Mouse (Mus musculus) thymus, postnatal 14 days (tissue): ENCODE measurements around the gene Sgta.
A peak's percentile ranks its signal among the peaks of the same experiment; 100 is the strongest.
"Not testable (repeated sequence)": the region's sequence is repeated elsewhere in the genome, so short reads cannot be mapped to it uniquely, and the experiment has no call there.

Experiments
- DNase-seq: peaks from one replicate; pipeline ENCODE4 v3.0.0; 2021

Gene Sgta

DNA sequence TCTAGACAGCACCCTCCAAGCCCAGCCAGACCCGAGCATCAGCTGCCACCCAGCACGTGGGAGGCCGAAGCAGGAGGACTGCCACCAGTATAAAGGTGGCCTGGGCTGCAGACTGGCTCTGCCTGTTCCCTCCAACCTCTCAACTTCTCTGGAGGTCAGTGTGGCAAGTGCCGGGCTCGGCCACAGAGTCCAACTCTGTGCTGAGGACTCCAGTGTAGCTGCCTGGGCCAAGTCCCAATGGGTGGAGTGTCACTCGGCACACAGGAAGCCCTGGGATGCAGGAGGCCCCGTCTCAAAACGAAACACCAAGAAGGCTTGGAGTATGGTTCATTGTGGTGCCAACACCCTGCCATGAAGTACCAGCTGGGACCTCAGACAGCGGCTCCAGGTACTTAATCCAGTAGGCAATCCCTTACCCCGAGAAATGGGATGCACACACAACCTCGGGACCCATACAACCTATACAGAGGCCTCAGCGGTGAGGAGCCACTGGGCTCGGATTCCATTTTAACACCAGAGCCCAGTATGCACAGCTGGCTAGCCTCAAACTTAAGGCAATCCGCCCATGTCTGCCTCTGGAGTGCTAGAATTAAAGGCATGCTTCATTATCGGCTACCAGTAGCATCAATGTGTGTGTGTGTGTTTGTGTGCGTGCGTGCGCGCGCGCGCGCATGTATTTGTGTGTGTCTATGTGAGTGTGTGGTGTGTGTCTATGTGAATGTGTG lies 2.4 kb downstream of the Sgta start:
- DNase-seq, result no peak

GRCm38 (mm10) chr10:81055802-81056340 lies 4.1 kb downstream of the Sgta start:
- DNase-seq, result not testable (repeated sequence)

DNA sequence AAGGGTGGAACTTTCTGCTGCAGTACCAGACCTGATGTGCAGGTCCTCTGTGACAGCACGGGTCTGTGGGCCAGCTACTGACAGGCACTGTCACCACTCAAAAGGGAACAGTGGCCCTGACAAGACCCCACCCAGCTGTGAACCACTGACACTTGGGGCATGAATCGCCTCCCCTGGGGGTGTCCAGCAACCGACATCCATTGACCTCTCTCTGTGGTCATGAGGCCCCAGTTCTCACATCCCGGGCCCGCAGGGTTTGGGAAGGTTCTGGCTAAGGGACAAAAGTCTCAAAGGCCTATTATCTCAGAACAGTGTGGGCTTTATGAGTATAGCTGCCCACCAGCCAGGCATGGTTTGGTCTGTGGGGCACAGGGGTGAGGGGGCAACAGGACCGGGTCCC lies 4.8 kb downstream of the Sgta start:
- no peak for DNase-seq

GRCm38 (mm10) chr10:81052577-81052976 lies 7.4 kb downstream of the Sgta start:
- no peak for DNase-seq

DNA sequence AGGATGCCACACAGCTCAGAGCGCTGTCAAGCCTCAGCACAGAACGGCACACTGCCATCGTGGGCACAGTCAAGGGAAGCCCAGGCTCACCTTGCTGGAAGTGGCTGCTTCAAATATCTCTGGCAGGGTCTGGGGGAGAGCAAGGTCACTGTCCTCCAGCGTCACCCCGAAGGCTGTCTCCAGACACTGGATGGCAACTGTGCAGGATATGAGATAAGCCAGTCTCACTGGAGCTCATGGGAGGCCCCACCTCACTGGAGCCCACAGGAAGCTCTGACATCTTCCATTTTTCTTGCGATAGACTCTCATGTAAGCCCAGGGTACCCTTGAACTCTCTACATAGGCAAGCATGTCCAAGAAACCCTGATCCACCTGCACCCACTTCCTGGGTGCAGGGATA lies 8.8 kb downstream of the Sgta start:
- DNase-seq, result no peak

GRCm38 (mm10) chr10:81050645-81051044 lies 9.3 kb downstream of the Sgta start:
- DNase-seq, result peak; percentile 53

- DNase-seq, result not testable (repeated sequence)
Observed at GRCm38 (mm10) chr10:81045246-81045645, 14.7 kb downstream of the Sgta start.

- peak; percentile 77 for DNase-seq
Observed at GRCm38 (mm10) chr10:81041458-81042175, 18.4 kb downstream of the Sgta start.

DNA sequence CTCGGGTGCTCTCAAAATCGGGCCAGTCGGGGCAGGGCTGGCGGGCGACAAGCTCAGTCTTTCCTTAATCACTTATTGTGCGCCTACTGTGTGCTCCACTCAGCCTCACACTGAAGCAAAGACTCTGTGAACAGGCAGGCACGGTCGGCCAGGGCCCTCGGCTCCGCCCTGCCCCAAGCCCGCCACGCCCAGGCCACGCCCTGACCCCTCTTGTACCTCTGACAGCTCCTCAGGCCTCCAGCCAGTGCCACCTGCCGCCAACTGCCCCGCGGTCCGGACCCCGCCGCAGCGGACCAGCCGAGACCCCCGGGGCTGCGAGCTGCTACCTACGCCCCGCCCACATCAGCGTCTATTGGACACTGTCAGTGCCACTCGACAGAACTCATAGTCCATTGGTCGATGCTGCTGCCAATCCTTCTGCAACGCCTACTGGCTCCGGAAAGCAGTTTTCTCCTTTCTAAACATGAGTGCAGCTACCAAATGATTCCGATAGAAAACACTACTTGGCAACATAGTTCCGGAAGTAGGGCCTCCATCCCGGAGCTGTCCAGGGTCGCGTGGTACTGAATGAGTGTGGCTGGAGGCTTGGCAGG lies 22.9 kb downstream of the Sgta start, which contains the start of gene Slc39a3:
Gene Slc39a3, minus strand, starts transcription at position 439 of the 593 bp plus-strand sequence.
- DNase-seq, result peak; percentile 99

DNA sequence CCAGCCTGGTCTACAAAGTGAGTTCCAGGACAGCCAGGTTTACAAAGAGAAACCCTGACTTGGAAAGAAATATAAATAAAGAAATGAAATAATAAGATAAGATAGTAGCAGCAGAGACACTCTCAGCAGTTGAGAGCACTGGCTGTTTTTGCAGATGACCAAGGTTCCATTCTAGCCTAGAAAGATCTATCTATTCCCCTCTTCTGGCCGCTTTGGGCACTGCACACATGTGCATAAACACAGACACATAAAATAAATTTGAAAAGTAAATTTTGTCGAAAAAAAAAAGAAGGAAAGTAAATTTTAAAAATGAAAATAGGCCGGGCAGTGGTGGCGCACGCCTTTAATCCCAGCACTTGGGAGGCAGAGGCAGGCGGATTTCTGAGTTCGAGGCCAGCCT lies 23.7 kb downstream of the Sgta start:
- no peak for DNase-seq

DNA sequence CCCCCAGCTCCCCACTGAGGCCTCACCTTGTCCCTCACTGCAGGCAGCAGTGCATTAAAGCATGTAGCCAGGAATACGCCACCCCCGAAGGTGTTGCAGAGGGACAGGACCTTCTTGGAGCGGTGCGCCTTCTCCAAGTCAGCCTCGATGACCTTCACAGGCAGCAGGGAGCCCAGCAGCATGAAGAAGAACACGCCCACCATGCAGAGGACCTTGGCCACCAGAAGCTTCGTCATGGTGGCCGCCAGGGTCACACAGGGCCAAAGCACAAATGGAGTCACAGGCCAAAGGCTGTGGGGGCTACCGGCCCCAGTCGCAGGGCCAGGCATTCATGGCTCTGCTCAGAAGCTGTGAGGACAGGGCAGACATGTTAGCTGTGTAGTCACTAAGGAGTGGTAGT lies 26.4 kb downstream of the Sgta start:
- DNase-seq, result no peak

- DNase-seq, result no peak
Observed at GRCm38 (mm10) chr10:81029031-81029430, 30.9 kb downstream of the Sgta start.

GRCm38 (mm10) chr10:81028219-81028618 lies 31.8 kb downstream of the Sgta start:
- DNase-seq, result no peak

DNA sequence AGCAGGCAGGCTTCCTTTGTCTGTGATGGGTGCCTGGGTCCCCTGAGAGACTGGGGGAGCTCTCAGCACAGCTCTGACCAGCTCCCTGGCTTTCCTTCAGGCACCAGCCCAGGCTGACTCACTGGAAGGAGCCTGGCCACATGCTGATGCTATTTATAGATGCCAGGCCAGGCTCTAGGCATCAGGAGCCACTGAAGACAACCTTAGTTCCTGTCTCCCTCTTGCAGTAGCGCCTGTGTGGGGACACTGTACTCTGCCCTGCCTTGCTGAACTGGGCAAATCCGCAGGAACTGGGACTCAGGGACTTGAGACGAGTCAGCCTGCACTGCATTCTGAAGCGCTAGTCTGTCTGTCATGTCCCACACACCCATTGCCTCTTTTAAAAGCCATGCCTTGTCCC lies 32.6 kb downstream of the Sgta start:
- DNase-seq, result no peak

DNA sequence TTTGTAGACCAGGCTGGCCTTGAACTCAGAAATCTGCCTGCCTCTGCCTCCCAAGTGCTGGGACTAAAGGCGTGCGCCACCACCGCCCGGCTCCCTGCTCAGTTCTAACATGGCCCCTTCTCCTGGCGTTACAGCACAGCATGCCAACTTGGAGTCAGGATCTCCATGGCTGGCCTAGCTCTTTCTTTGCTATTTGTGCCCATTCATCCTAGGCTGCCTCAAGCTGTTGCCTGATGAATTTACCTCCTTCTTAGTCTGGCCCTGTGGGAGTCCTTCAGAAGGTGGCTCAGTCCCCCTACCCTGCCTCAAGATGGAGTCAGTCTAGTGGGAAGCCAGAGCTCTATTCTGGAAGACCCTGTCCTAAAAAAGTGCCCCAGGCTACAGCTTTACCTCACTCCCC lies 33.1 kb downstream of the Sgta start:
- no peak for DNase-seq

- DNase-seq, result no peak
Observed at GRCm38 (mm10) chr10:81025639-81026275, 34.2 kb downstream of the Sgta start, which contains the start of gene Diras1. Gene Diras1, minus strand, starts transcription at chr10:81025662.

DNA sequence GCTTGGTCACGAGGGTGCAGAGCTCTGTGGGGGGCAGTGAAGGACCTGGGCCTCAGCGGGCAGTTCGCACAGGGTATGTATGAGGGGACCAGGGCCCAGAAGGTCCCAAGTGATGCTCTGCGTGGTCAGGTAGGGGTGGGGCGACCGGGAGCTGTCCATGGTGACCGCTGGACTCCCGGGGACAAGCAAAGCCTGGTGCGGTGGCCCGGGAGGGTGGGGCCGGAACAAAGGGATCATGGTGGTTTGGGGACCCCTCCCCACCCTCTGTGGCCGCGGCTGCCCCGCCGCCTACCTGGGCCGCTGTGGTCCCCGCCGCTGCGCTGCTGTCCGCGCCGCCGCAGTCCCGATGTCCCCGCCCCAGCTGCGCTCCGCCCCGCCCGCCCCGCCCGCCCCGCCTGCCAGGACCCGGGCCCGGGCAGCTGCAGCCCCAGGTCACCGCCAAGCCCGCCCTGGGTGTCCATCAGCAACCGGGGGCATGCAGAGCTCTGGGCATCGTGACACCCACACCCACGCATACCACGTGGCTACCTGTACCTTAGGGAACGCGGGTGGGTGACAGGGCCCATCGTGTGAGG lies 34.8 kb downstream of the Sgta start:
- no peak for DNase-seq

GRCm38 (mm10) chr10:81024346-81024937 lies 35.5 kb downstream of the Sgta start:
- DNase-seq, result no peak

DNA sequence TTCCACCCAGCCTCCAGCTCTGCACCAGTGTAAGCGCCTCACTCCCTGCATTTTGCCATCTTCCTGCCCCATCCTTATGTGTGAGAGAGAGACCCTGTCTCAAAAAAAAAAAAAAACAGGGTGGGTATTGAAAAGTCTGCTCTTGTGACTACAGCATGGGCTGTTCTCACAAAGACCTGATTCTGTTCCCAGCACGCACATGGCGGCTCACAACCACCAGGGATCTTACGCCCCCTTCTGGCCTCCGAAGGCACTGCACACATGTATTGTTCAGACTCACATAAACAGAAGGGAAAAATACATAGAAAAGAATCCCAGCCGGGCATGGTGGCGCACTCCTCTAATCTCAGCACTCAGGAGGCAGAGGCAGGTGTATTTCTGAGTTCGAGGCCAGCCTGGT lies 37.2 kb downstream of the Sgta start:
- DNase-seq, result no peak

DNA sequence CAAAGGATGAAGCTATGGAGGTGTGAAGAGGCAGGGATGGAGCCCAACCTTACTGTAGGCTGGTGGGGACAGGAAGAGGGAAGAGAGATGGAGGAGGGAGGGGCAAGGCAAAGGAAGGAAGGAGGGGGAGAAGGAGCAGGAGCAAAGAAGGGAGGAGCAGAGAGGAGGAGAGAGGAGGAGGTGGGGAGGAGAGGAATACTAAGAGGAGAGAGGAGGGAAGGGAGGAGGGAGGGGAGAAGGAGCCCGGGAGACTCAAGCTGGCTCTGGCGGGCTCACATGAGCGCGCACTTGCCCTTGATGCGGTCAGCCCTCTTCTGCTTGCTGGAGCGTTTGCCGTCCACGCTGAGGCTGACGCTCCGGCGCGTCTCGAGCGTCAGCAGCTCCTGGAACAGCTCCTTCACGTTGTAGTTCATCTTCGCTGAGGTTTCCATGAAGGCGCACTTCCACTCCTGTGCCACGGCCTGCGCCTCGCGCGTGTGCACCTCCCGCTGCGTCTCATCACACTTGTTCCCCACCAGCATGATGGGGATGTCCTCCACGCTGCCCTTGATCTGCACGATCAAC lies 38.4 kb downstream of the Sgta start:
- no peak for DNase-seq

GRCm38 (mm10) chr10:81020207-81020606 lies 39.8 kb downstream of the Sgta start:
- no peak for DNase-seq

DNA sequence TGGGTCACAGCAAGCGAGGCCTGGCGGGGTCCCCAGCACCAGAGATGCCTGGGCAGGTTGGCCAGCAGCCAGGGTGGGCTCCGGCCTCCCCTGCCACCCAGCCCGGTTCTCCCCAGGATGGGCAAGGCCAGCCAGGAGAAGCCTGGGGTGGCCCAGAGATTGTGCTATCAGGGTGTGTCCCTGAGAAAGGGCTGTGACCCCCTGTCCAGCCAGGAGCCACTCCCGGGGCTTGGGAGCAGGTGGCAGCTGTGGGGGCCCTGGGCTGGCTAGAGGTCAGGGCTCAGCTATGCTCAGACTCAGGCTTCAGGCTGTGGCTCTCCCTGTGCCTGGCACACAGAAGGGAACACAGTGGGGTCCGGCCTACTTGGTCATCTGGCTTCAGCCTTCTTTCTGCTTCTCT lies 40.3 kb downstream of the Sgta start:
- no peak for DNase-seq
